Mouse (Mus musculus): Measurements from ENCODE around the gene Odf3. TPM values are rescaled to one million over a fixed set of nuclear protein-coding genes. Genes with fewer than 3 reads are reported as not detected.

Odf3 gene
- polyA plus RNA-seq, 2 experiments from 2014 or later: not detected

- peak; percentile 99 for ATAC-seq
Measured at GRCm38 (mm10) chr7:140881696-140882468, 34.3 kb downstream of the Odf3 start, which contains the start of the genes Psmd13 and Sirt3. Gene Psmd13 (plus strand): TSS chr7:140881968. Gene Sirt3 (minus strand): TSS chr7:140882309.

- ATAC-seq: no peak
Measured at GRCm38 (mm10) chr7:140882469-140882803, 34.8 kb downstream of the Odf3 start.

- peak; percentile 34 for ATAC-seq
Measured at GRCm38 (mm10) chr7:140890636-140891035, 43.0 kb downstream of the Odf3 start.

- no peak for ATAC-seq
Measured at GRCm38 (mm10) chr7:140894031-140894430, 46.4 kb downstream of the Odf3 start.

- no peak for ATAC-seq
Measured at GRCm38 (mm10) chr7:140894611-140895010, 47.0 kb downstream of the Odf3 start.

GRCm38 (mm10) chr7:140897863-140898262 is 50.3 kb downstream of the Odf3 start:
- ATAC-seq: no peak

- ATAC-seq: no peak
Measured at GRCm38 (mm10) chr7:140899121-140899520, 51.5 kb downstream of the Odf3 start.

GRCm38 (mm10) chr7:140900220-140900619 is 52.6 kb downstream of the Odf3 start, which contains the start of gene Cox8b:
Gene Cox8b (minus strand): TSS chr7:140900446.
- ATAC-seq: no peak

Other genes with a start within 250 kb of the Odf3 start
- gene Olfr46, start 246.5 kb upstream of the Odf3 start, polyA plus RNA-seq (2017; shearing (Covaris generic)): not detected
- gene Olfr61, start 218.8 kb upstream of the Odf3 start, polyA plus RNA-seq (2017; shearing (Covaris generic)): not detected
- gene Olfr53, start 201.4 kb upstream of the Odf3 start, polyA plus RNA-seq (2017; shearing (Covaris generic)): not detected
- under 1 TPM in 1 of 2 experiments, not detected in 1; 0.06 TPM for gene Olfr539, start 187.9 kb upstream of the Odf3 start, polyA plus RNA-seq (2017; shearing (Covaris generic))
- gene Olfr45, start 165.9 kb upstream of the Odf3 start, polyA plus RNA-seq (2017; shearing (Covaris generic)): not detected
- not detected for gene Olfr541, start 150.5 kb upstream of the Odf3 start, polyA plus RNA-seq (2017; shearing (Covaris generic))
- under 1 TPM in 1 of 2 experiments, not detected in 1; 0.28 TPM for gene Cyp2e1, start 84.1 kb upstream of the Odf3 start, polyA plus RNA-seq (2017; shearing (Covaris generic))
- under 1 TPM in 1 of 2 experiments, not detected in 1; 0.51 TPM for gene Syce1, start 60.0 kb upstream of the Odf3 start, polyA plus RNA-seq (2017; shearing (Covaris generic))
- under 1 TPM; 0.20 to 0.46 TPM for gene Zfp941, start 25.6 kb upstream of the Odf3 start, polyA plus RNA-seq (2017; shearing (Covaris generic))
- gene Urah, start 12.8 kb upstream of the Odf3 start, polyA plus RNA-seq (2017; shearing (Covaris generic)): not detected
- gene Scgb1c1, start 2.3 kb upstream of the Odf3 start, polyA plus RNA-seq (2017; shearing (Covaris generic)): not detected
- gene Gm45785, start 8.5 kb downstream of the Odf3 start, polyA plus RNA-seq (2017; shearing (Covaris generic)): not detected
- gene Ric8a, start 9.2 kb downstream of the Odf3 start, polyA plus RNA-seq (2017; shearing (Covaris generic)): 10 to 100 TPM; 61.4 to 67.7 TPM
- gene Bet1l, start 9.8 kb downstream of the Odf3 start, polyA plus RNA-seq (2017; shearing (Covaris generic)): 10 to 100 TPM; 42.8 to 60.4 TPM
- gene Psmd13, start 34.2 kb downstream of the Odf3 start, polyA plus RNA-seq (2017; shearing (Covaris generic)): 100 to 1,000 TPM in 1 of 2 experiments, 10 to 100 TPM in 1; 94.9 to 150 TPM
- 10 to 100 TPM in 1 of 2 experiments, 1 to 10 TPM in 1; 9.4 to 12.6 TPM for gene Sirt3, start 34.5 kb downstream of the Odf3 start, polyA plus RNA-seq (2017; shearing (Covaris generic))
- not detected for gene Cox8b, start 52.6 kb downstream of the Odf3 start, polyA plus RNA-seq (2017; shearing (Covaris generic))
- gene Nlrp6, start 73.1 kb downstream of the Odf3 start, polyA plus RNA-seq (2017; shearing (Covaris generic)): not detected
- gene Pgghg, start 93.6 kb downstream of the Odf3 start, polyA plus RNA-seq (2017; shearing (Covaris generic)): 10 to 100 TPM; 15.1 to 30.9 TPM
- gene Ifitm5, start 102.5 kb downstream of the Odf3 start, polyA plus RNA-seq (2017; shearing (Covaris generic)): not detected
- gene Gm45717, start 108.1 kb downstream of the Odf3 start, polyA plus RNA-seq (2017; shearing (Covaris generic)): under 1 TPM in 1 of 2 experiments, not detected in 1; 0.82 TPM
- gene Ifitm2, start 108.2 kb downstream of the Odf3 start, polyA plus RNA-seq (2017; shearing (Covaris generic)): 10 to 100 TPM; 39.6 to 46.5 TPM
- not detected for gene Ifitm1, start 119.4 kb downstream of the Odf3 start, polyA plus RNA-seq (2017; shearing (Covaris generic))
- gene Ifitm3, start 163.0 kb downstream of the Odf3 start, polyA plus RNA-seq (2017; shearing (Covaris generic)): 1 to 10 TPM; 2.9 to 4.4 TPM
- gene Ifitm6, start 170.1 kb downstream of the Odf3 start, polyA plus RNA-seq (2017; shearing (Covaris generic)): not detected
- not detected for gene Gm17387, start 181.3 kb downstream of the Odf3 start, polyA plus RNA-seq (2017; shearing (Covaris generic))
- 1 to 10 TPM; 6.6 to 7.8 TPM for gene B4galnt4, start 213.3 kb downstream of the Odf3 start, polyA plus RNA-seq (2017; shearing (Covaris generic))
- 100 to 1,000 TPM; 293 to 427 TPM for gene Pkp3, start 230.4 kb downstream of the Odf3 start, polyA plus RNA-seq (2017; shearing (Covaris generic))

Measured in CD4-positive, CD25-positive, alpha-beta regulatory T cell, adult 4 months (primary cell).